Mouse (Mus musculus) adrenal gland, postnatal 14 days (tissue): ENCODE data around the gene Rnf157. TPM values are rescaled to one million over a fixed set of nuclear protein-coding genes. Genes with fewer than 3 reads are reported as not detected.
"Not testable (repeated sequence)": the region's sequence is repeated elsewhere in the genome, so short reads cannot be mapped to it uniquely, and the experiment has no call there.

Experiments
- DNase-seq: peaks from one replicate; pipeline ENCODE4 v3.0.0; 2021; ENCODE audit warnings: mixed read lengths
- total RNA-seq: library from RNA; stranded (reverse); gene quantifications from 2 replicates; pipeline ENCODE4 v1.2.3, GENCODE M21; 2021

The Rnf157 gene
- total RNA-seq, 1 experiment from 2014 or later: 8.6 TPM

- not testable (repeated sequence) for DNase-seq
Observed at GRCm38 (mm10) chr11:116383070-116383469, 29.8 kb downstream of the Rnf157 start.

GRCm38 (mm10) chr11:116380767-116381166, 32.1 kb downstream of the Rnf157 start:
- no peak for DNase-seq

GRCm38 (mm10) chr11:116379530-116379929, 33.3 kb downstream of the Rnf157 start:
- DNase-seq: no peak

GRCm38 (mm10) chr11:116376945-116377661, 35.7 kb downstream of the Rnf157 start:
- peak; percentile 28 for DNase-seq

- DNase-seq: no peak
Observed at GRCm38 (mm10) chr11:116371894-116372450, 40.9 kb downstream of the Rnf157 start.

- DNase-seq: no peak
Observed at GRCm38 (mm10) chr11:116369633-116370032, 43.2 kb downstream of the Rnf157 start.

GRCm38 (mm10) chr11:116369051-116369450, 43.8 kb downstream of the Rnf157 start:
- DNase-seq: no peak

GRCm38 (mm10) chr11:116368116-116368515, 44.7 kb downstream of the Rnf157 start:
- DNase-seq: peak; percentile 90

- no peak for DNase-seq
Observed at GRCm38 (mm10) chr11:116366647-116367046, 46.2 kb downstream of the Rnf157 start.

- DNase-seq: no peak
Observed at GRCm38 (mm10) chr11:116366124-116366523, 46.7 kb downstream of the Rnf157 start.

GRCm38 (mm10) chr11:116365432-116365831, 47.4 kb downstream of the Rnf157 start:
- DNase-seq: no peak

- no peak for DNase-seq
Observed at GRCm38 (mm10) chr11:116362015-116362414, 50.8 kb downstream of the Rnf157 start.

GRCm38 (mm10) chr11:116360915-116361314, 51.9 kb downstream of the Rnf157 start:
- not testable (repeated sequence) for DNase-seq

GRCm38 (mm10) chr11:116359652-116360051, 53.2 kb downstream of the Rnf157 start:
- DNase-seq: no peak

GRCm38 (mm10) chr11:116358926-116359637, 53.8 kb downstream of the Rnf157 start:
- no peak for DNase-seq

- peak; percentile 37 for DNase-seq
Observed at GRCm38 (mm10) chr11:116354521-116354920, 58.3 kb downstream of the Rnf157 start.

- DNase-seq: no peak
Observed at GRCm38 (mm10) chr11:116353535-116353934, 59.3 kb downstream of the Rnf157 start.

- DNase-seq: no peak
Observed at GRCm38 (mm10) chr11:116351294-116351693, 61.5 kb downstream of the Rnf157 start.

- no peak for DNase-seq
Observed at GRCm38 (mm10) chr11:116347955-116348354, 64.9 kb downstream of the Rnf157 start.

GRCm38 (mm10) chr11:116347012-116347411, 65.8 kb downstream of the Rnf157 start:
- no peak for DNase-seq

GRCm38 (mm10) chr11:116342069-116342791, 70.6 kb downstream of the Rnf157 start:
- DNase-seq: no peak

GRCm38 (mm10) chr11:116337531-116337930, 75.3 kb downstream of the Rnf157 start:
- DNase-seq: no peak

GRCm38 (mm10) chr11:116337000-116337399, 75.8 kb downstream of the Rnf157 start:
- DNase-seq: no peak
